Mouse (Mus musculus) ES-Bruce4 (cell line): ENCODE measurements at regions not wholly inside any gene's neighbourhood (a gene's known extent, or its start where the extent isn't known, plus 50 kb on each side); places are given as distances from the start of the nearest gene placed in this dataset.

Source experiments
- CTCF ChIP-seq: IDR thresholded peaks from one replicate; pipeline ENCODE4 v1.8.1; 2011; ENCODE audit warnings: low read depth, low read length
- EP300 ChIP-seq: IDR thresholded peaks from 2 replicates; pipeline ENCODE4 v1.6.1; 2011; ENCODE audit warnings: low read depth, low read length; ENCODE audit not compliant: insufficient read depth
- POLR2A ChIP-seq: IDR thresholded peaks from one replicate; pipeline ENCODE4 v1.8.1; 2011; ENCODE audit warnings: low read length; ENCODE audit not compliant: insufficient read depth

GRCm38 (mm10) chr12:77061562-77061847, 99.5 kb upstream of the Max start:
- TF ChIP-seq POLR2A, result no peak
- TF ChIP-seq CTCF, result no peak
- no peak for TF ChIP-seq EP300
